Mouse (Mus musculus) bone marrow macrophage, adult 2 months (primary cell): ENCODE data around the gene Bcl7c.

Source experiments
- CTCF ChIP-seq: IDR thresholded peaks from 2 replicates; pipeline ENCODE4 v1.5.1; 2012; ENCODE audit warnings: low read depth, mild to moderate bottlenecking, low read length, moderate library complexity
- POLR2A ChIP-seq: IDR thresholded peaks from 2 replicates; pipeline ENCODE4 v1.6.1; 2012; ENCODE audit warnings: mild to moderate bottlenecking, low read depth, low read length, borderline replicate concordance

DNA sequence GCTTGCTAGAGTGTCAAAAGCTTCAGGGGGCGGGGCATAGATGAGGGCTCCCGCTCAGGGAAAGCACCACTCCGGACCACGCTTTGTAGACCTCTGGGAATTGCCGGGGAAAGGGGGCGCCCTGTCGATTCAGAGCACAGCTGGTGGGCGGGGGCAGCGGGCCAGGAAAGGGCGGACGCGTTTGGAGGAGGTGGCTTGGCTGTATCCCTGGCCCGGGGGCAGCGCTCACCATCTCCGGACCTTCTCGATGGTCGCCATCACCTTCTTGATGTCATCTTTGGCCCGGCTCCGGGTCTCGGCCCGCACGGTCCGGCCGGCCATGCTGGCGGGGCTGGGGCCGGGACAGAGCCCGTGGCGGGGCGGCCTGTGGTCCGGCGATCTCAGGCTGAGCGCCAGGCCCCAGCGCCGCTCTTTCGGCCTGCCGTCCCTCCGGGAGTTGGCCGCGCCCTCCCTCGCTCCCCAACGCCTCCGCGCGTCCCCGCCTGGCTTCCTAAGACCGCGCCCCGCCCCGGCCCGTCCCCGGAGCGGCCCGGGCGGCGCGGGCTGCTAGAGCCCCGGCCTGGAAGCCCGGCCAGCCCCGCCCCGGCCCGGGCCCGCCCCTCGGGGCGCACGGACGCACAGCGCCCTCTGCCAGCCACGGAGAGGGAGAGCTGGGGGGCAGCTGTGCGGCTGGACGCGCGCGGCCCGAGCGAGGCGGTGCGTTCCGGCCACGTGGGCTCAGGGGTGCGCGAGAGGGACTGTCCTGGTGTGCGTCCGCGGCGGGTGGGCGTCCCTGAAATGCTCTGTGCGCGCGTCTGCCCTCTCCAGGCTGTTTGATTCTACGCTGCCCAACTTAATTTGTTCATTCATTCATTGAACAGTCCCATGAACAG is at the start of gene Bcl7c:
- no peak for TF ChIP-seq CTCF
- no peak for TF ChIP-seq POLR2A
